Mouse (Mus musculus) intestine, embryonic 14.5 days (tissue): ENCODE data around the gene Madd. TPM values are rescaled to one million over a fixed set of nuclear protein-coding genes. Genes with fewer than 3 reads are reported as not detected.

ENCODE experiments used
- ATAC-seq: fragments of 200-750 bp; cut with Nextera tagmentation; replicated peaks from 2 replicates; pipeline ENCODE4 v1.8.0; 2017; ENCODE audit warnings: low read depth, moderate number of reproducible peaks, moderate TSS enrichment, moderate library complexity; ENCODE audit not compliant: low FRiP score, low TSS enrichment
- DNase-seq: peaks from one replicate; pipeline ENCODE4 v3.0.0-alpha.2; 2018; ENCODE audit warnings: low spot score
- H3K27ac ChIP-seq: fragments of 300-500 bp; sonication (generic); 2 replicates; pipeline ENCODE4 v1.5.1; 2014; ENCODE audit warnings: low read depth, mild to moderate bottlenecking, control low read depth
- H3K27me3 ChIP-seq: fragments of 300-500 bp; sonication (generic); replicated peaks from 2 replicates; pipeline ENCODE4 v1.6.1; 2014; ENCODE audit warnings: low read length, control low read depth; ENCODE audit not compliant: control insufficient read depth, insufficient read depth
- H3K36me3 ChIP-seq: fragments of 300-500 bp; sonication (generic); 2 replicates; pipeline ENCODE4 v1.6.1; 2014; ENCODE audit warnings: low read length, control low read depth; ENCODE audit not compliant: control insufficient read depth, insufficient read depth
- H3K4me1 ChIP-seq: fragments of 300-500 bp; sonication (generic); replicated peaks from 2 replicates; pipeline ENCODE4 v1.6.1; 2014; ENCODE audit warnings: low read length, control low read depth, mixed read lengths; ENCODE audit not compliant: control insufficient read depth, insufficient read depth
- H3K4me2 ChIP-seq: fragments of 300-500 bp; sonication (generic); 2 replicates; pipeline ENCODE4 v1.6.1; 2014; ENCODE audit warnings: low read length
- H3K4me3 ChIP-seq: fragments of 300-500 bp; sonication (generic); 2 replicates; pipeline ENCODE4 v1.5.1; 2014; ENCODE audit warnings: low read depth, low read length, control low read depth, mixed read lengths
- H3K9ac ChIP-seq: fragments of 300-500 bp; sonication (generic); 2 replicates; pipeline ENCODE4 v1.6.1; 2014; ENCODE audit warnings: mild to moderate bottlenecking, low read length
- H3K9me3 ChIP-seq: fragments of 300-500 bp; sonication (generic); 2 replicates; pipeline ENCODE4 v1.6.1; 2016; ENCODE audit warnings: low read length, control low read depth; ENCODE audit not compliant: control insufficient read depth
- WGBS: fragments of 180-500 bp; shearing (Covaris S2); extraction: QIAGEN DNeasy Blood & Tissue Kit; methylation state at CpG from one replicate; pipeline ENCODE4 v1.1.7; 2014; 5-methylcytosine and 5-hydroxymethylcytosine counted together
- polyA plus RNA-seq: library from polyadenylated mRNA; unstranded; fragments of >200 nt; fragmentation: Nextera tagmentation; extraction: Ambion mirVana; gene quantifications from 2 replicates; pipeline ENCODE4 v1.2.1, GENCODE M21; 2014

The Madd gene
- polyA plus RNA-seq, 1 experiment from 2014 or later = 8.7 TPM

- Histone ChIP-seq H3K4me2 (no peak overlapping the region), H3K36me3 (peaks cover 45% of the 10 kb centered on the region), H3K9ac (no peak overlapping the region), H3K27me3 (no peaks in the 10 kb centered on the region), H3K9me3 (no peaks in the 10 kb centered on the region), H3K4me3 (no peak overlapping the region), H3K4me1 (no peaks in the 10 kb centered on the region), H3K27ac (no peak overlapping the region)
- ATAC-seq (no peak), DNase-seq (no peak)
- 88% methylated on average over 6 of the region's 6 CpGs for WGBS
Observed at GRCm38 (mm10) chr2:91164991-91165390, 18.6 kb downstream of the Madd start.

GRCm38 (mm10) chr2:91163532-91163931, 20.1 kb downstream of the Madd start:
- Histone ChIP-seq H3K9ac (no peak overlapping the region), H3K27ac (no peak overlapping the region), H3K9me3 (no peaks in the 10 kb centered on the region), H3K27me3 (no peaks in the 10 kb centered on the region), H3K4me1 (no peaks in the 10 kb centered on the region), H3K4me2 (no peak overlapping the region), H3K4me3 (no peak overlapping the region), H3K36me3 (peaks cover 49% of the 10 kb centered on the region)
- ATAC-seq (no peak), DNase-seq (no peak)
- 81% methylated on average over 5 of the region's 5 CpGs for WGBS

DNA sequence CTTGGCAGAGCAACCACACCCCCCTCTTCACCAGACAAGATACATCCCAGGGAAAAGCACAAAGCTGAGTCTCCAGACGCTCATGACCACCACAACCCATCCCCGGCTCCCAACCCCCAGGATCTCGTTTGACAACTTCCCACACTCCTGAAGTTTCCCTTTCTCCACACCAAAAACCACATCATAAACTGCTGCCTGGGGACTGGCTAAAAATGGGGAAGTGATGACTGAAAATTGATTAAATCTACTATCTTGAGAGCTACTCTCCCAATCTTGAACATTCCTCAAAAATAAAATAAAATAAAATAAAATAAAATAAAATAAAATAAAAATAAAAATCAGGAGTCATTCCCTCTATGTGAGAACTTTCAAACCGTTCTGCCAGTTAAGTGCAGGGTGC, 20.7 kb downstream of the Madd start:
- Histone ChIP-seq H3K36me3 (peaks cover 51% of the 10 kb centered on the region), H3K4me2 (no peak overlapping the region), H3K9ac (no peak overlapping the region), H3K4me3 (no peak overlapping the region), H3K9me3 (no peaks in the 10 kb centered on the region), H3K27ac (no peak overlapping the region), H3K4me1 (no peaks in the 10 kb centered on the region), H3K27me3 (no peaks in the 10 kb centered on the region)
- ATAC-seq (no peak), DNase-seq (no peak)
- WGBS = 82% methylated on average over 4 of the region's 4 CpGs

DNA sequence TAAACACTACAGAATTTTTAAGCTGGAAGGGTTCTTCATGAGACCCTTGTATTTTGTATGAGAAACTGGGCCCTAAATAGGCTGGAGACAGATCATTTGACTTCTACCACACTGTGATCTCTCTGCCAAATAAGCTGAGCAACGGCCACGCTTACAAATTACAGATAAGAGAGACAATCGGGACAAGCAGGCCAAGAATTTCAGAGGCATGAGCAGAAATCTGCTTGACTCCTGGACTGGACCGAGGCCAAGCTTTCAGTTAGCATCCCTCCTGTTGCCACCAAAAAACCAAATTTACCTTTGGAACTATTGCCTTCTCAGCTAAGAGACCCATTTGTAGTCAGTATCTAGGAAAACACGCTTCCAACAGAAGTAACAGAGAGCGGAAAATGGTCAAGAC, 23.0 kb downstream of the Madd start:
- no peaks in the 10 kb centered on the region for H3K27me3 ChIP-seq
- H3K4me3 ChIP-seq = no peak overlapping the region
- ATAC-seq (no peak), DNase-seq (no peak)
- H3K4me1 ChIP-seq = no peaks in the 10 kb centered on the region
- no peak overlapping the region for H3K9ac ChIP-seq
- H3K4me2 ChIP-seq = no peak overlapping the region
- H3K9me3 ChIP-seq = no peaks in the 10 kb centered on the region
- H3K27ac ChIP-seq = no peak overlapping the region
- 80% methylated on average over 6 of the region's 6 CpGs for WGBS
- H3K36me3 ChIP-seq = peaks cover 40% of the 10 kb centered on the region

- H3K27me3 ChIP-seq = no peaks in the 10 kb centered on the region
- H3K4me2 ChIP-seq = no peak overlapping the region
- no peak overlapping the region for H3K27ac ChIP-seq
- H3K4me3 ChIP-seq = no peak overlapping the region
- no peak for DNase-seq
- H3K4me1 ChIP-seq = no peaks in the 10 kb centered on the region
- WGBS = 24% methylated on average over 6 of the region's 6 CpGs
- peaks cover 42% of the 10 kb centered on the region for H3K36me3 ChIP-seq
- H3K9ac ChIP-seq = no peak overlapping the region
- no peak for ATAC-seq
- no peaks in the 10 kb centered on the region for H3K9me3 ChIP-seq
Observed at GRCm38 (mm10) chr2:91157002-91157752, 26.5 kb downstream of the Madd start.

- H3K9me3 ChIP-seq = no peaks in the 10 kb centered on the region
- H3K4me2 ChIP-seq = no peak overlapping the region
- no peak for DNase-seq
- peaks cover 48% of the 10 kb centered on the region for H3K36me3 ChIP-seq
- ATAC-seq = no peak
- H3K4me3 ChIP-seq = no peak overlapping the region
- WGBS = 89% methylated on average over 3 of the region's 3 CpGs
- no peaks in the 10 kb centered on the region for H3K4me1 ChIP-seq
- H3K9ac ChIP-seq = no peak overlapping the region
- H3K27ac ChIP-seq = no peak overlapping the region
- no peaks in the 10 kb centered on the region for H3K27me3 ChIP-seq
Observed at GRCm38 (mm10) chr2:91154091-91154490, 29.5 kb downstream of the Madd start.

- no peaks in the 10 kb centered on the region for H3K27me3 ChIP-seq
- no peak overlapping the region for H3K4me3 ChIP-seq
- H3K4me2 ChIP-seq = no peak overlapping the region
- no peaks in the 10 kb centered on the region for H3K4me1 ChIP-seq
- no peak for DNase-seq
- WGBS = 78% methylated on average over 3 of the region's 3 CpGs
- H3K27ac ChIP-seq = no peak overlapping the region
- no peak for ATAC-seq
- H3K36me3 ChIP-seq = peaks cover 46% of the 10 kb centered on the region
- H3K9ac ChIP-seq = no peak overlapping the region
- H3K9me3 ChIP-seq = no peaks in the 10 kb centered on the region
Observed at GRCm38 (mm10) chr2:91152885-91153377, 30.7 kb downstream of the Madd start.

- ATAC-seq (no peak), DNase-seq (no peak)
- Histone ChIP-seq H3K36me3 (peaks cover 47% of the 10 kb centered on the region), H3K27me3 (no peaks in the 10 kb centered on the region), H3K4me3 (no peak overlapping the region), H3K4me1 (no peaks in the 10 kb centered on the region), H3K4me2 (no peak overlapping the region), H3K27ac (no peak overlapping the region), H3K9me3 (no peaks in the 10 kb centered on the region), H3K9ac (no peak overlapping the region)
- WGBS = 70% methylated on average over 1 of the region's 1 CpGs
Observed at GRCm38 (mm10) chr2:91151331-91151730, 32.3 kb downstream of the Madd start.

- H3K4me2 ChIP-seq = no peak overlapping the region
- no peak overlapping the region for H3K4me3 ChIP-seq
- H3K9ac ChIP-seq = no peak overlapping the region
- DNase-seq = no peak
- no peaks in the 10 kb centered on the region for H3K27me3 ChIP-seq
- H3K36me3 ChIP-seq = peaks cover 45% of the 10 kb centered on the region
- H3K27ac ChIP-seq = no peak overlapping the region
- ATAC-seq = no peak
- H3K9me3 ChIP-seq = no peaks in the 10 kb centered on the region
- H3K4me1 ChIP-seq = no peaks in the 10 kb centered on the region
Observed at GRCm38 (mm10) chr2:91148101-91148500, 35.5 kb downstream of the Madd start.
